Mouse (Mus musculus) thymus, postnatal 36 days (tissue): ENCODE measurements around the gene Ttll5.

Experiments used
- DNase-seq, 2 experiments: peaks; one replicate each; pipeline ENCODE4 v3.0.0; 2022; ENCODE audit warnings: mixed read lengths in 2 of 2

Ttll5 gene

DNA sequence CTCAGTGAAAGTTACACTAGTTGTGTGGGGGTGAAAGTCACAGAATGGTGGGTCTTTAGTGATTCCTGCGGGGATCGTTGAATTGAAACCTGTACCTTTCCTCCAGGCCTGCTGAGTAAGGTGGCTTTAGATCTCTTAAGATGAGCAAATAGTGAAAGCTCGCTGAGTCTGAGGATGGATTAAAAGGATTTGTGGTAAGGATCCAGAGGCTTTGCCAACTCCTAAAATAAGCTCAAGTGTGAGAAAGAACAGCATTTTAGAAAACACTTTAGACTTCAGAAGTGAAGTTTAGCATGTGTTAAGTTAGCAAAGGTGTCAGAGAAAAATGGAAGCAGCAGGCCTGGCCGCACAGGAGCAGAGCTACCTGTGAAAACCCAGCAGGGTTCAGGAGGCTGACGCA is 192.9 kb downstream of the Ttll5 start:
- no peak for DNase-seq

DNA sequence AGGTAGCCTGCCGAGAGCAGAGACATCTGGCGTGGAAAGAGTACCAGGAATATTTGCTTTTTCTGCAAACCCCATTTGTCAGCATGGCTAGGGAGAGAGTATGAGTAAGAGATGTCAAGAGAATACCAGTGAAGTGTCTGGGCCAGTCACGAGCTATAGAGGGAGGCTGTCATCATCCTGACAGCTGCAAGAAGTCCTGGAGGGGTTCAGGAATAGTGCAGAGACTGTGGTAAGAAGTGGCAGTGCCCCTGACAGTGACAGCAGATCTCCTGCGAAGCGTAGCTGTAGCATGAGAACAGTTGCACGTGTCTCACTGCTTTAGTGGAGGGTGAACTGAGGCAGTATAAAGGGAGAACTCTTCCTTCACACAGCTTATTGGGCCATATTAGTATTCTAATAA is 197.1 kb downstream of the Ttll5 start:
- DNase-seq, result no peak

DNA sequence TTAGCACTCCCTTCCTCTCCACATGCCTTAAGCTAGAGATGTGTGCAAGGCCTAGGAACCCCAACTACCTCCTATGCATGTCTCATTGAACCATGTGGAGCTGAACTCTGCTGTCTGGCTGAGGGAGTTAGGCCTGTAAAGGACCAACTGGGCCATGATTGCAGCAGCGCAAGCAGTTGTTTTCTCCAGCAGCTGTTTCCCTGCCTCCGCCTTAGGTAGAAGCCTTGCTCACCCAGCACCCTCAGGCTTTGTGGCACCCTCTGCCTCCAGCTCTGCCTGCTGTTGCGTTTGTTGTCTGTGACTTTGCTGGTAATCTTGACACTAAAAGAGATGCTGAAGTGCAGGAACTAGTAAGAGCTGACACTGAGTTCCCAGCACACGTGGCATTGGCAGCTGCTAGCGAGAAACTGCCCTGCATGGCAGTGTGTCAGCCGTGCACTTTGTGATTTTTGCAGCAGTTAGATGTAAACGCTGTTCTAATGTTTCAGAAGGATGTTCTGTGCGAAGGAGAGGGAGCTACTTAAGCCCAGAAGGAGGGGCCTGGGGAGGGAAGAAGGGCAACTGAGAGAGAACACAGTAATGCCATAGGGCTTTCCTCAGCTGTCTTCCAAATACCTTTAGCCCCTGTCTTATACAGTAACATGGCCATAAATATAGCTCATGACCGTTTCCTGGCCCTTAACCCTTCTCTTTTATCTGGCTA is 198.0 kb downstream of the Ttll5 start:
- DNase-seq, result no peak

DNA sequence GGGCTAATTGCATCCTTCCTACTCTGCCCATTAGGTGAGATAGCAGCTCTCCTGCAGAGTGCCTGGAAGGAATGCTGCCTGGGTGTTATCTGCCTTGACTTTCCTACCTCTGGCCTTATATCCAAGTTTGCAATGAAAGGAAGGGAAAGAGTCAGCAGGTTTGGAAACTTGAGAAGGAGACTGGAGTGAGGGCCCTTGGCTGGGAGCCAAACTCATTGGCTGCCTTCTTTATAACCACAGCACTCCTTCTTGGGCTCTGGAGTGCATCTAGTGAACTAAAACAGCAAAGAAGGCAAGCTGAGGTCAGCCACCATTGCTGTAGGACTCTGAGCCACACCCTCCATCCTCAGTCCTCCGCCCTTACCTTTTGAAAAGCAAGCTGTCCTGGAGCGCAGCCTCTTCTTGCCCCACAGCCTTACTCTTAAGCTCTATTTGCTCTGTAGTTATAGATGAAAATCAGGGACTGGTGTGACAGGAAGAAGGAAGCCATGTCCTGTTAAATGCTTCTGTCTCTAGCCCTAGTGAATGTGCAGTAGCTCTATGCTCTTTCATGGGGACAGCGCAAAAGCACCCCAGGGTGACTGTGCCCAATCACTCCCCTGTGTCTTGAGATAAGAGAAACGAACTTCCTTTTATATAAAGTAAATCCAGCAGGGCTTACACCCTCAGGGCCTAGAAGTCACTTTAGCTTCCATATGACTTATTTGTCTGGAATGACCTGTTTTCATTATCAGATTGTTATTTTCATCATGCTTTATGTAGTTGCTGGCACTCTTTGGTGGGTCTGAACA is 198.8 kb downstream of the Ttll5 start:
- DNase-seq, result no peak

DNA sequence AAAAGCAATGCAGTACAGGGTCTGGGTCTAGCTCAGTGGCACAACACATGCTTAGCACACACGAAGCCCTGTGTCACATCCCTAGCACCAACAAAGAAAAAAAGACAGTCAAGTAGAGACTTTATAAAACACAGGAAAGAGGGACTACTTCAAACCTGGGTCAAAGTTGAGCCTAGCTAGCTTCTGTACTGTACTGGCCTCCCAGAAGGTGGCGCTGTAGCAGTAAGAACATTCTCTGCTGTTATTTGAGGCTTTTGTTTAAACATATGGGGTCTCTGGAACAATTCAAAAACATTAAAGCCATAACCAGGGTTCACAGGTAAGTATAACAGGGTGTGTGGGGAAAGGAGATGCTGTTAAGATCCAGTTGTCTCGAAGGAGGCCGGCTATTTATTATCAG is 200.0 kb downstream of the Ttll5 start:
- peak in 1 of 2 experiments; percentile 27 for DNase-seq

DNA sequence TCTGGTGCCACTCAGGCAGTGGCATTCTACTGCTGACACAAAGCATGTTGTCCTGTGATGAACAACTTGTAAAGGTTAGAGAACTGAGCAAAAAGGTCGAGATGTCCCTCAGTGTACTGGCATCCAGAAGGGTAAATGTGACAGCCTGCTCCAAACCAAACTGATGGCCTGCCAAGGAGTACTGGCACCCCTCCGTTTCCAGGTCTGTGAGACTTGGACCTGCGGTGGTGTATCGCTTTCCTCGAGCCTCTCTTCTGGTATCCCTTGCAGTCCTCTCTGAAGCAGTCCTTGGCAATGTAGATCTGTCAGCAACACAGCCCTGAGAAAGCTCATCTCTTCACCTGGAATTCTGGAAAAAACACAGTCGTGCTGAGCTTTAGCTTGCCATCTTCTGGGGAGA is 201.0 kb downstream of the Ttll5 start:
- no peak for DNase-seq

DNA sequence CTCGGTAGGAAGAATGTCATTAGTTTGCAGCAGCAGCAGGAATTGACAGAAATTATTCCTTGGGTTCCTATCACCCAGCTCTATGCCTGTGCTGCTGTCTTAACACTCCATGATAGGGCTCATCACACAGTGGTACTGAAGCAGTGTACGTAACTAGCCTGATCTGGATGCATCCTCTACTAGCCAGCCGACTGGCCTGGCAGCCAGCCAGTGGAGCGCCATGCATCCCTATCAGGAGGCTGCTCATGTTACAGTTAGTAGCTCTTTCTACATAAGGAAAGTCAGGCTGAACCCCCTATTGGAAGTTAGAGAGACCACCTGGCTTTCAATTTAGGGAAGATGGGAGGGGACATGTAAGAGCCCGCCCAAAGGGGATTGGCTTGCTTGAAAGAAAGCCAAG is 202.5 kb downstream of the Ttll5 start:
- no peak for DNase-seq

DNA sequence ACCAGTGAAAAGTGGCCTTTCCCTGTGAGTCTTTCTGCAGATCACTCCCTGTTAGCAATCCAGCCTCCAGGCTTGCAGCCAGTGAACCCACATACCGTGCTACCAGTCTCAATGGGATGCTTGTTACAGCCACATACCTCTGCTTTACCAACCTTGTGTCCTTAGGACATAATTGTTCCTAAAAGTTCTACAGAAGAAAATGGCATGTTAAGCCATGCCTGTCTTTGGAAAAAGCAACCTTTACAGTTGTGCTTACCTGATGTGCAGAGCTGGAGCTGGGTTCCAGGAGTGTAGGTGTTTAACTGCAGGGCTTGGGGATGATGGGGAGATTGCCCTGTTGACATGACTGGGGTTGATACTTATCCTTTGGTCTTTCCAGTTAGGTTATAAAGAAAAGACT is 203.3 kb downstream of the Ttll5 start:
- no peak for DNase-seq

DNA sequence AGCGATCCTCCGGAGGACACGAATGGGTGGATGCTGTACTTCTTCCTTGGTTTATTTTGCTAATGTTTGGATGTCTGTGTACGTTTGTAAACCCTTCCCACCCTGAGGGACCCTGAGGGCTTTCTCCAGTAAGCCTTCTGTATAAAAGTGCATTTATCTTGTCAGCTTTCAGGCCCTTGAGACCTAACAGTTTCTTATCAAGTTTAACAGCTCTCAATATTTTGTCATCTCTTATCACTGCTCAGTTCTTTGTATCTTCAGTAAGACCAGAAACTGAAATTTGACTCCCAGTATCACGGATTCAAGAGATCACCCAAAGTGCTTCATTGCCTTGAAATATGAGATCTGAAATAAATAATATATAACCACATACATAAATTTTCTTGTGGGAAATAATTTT is 206.5 kb downstream of the Ttll5 start:
- DNase-seq, result no peak

DNA sequence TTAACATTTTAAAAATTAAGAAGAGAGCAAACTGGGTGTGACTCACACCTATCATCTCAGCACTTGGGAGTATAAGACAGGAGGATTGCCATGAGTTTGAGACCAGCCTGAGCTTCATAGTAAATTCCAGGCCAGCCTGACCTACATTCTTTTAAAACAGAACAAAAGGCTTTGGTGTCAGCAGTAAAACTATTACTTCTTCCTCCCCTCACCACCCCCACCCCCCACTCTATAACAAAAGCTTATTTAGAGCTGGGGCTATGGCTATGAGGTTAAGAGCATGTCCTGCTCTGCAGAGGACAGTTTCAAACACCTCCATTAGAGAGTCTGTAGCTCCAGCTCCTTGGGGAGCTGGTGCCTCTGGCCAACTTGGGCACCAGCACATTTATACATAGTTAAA is 211.1 kb downstream of the Ttll5 start:
- no peak for DNase-seq

DNA sequence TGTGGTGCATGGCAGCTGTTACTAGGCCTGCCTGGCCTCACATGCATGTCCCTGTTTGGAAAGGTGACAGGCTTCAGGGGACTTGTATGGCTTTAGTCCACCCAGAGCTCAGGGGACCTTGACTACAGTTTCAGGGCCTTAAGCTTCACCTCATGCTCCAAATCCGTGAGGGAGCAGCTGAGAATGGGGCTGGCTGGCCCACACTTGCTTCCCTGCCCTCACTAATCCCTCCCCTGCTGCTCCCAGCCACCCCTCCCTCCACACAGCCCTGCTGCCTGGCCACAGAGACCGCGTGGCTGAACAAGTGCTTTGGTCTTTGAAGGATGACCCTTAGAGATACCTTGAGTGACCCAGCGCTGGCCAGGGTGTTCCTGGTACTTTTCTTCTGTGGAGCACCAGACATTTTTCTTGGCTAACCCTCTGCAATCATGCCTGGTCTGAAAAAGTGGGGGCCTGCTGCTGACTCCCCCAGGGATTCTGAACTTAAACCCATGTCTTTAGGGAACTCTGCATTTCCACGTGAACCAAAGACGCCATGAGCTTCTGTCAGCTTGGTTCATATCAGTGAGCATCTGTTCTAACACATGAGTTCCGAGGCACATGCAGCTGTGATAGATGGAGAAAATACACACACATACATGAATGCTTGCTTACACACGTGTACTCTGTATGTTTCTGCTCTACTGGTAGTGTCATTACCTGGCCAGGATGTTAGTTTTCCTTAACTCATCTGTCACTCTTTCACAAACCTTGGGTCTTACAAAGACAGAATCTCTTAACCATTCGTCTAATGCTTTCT is 212.1 kb downstream of the Ttll5 start:
- no peak for DNase-seq

DNA sequence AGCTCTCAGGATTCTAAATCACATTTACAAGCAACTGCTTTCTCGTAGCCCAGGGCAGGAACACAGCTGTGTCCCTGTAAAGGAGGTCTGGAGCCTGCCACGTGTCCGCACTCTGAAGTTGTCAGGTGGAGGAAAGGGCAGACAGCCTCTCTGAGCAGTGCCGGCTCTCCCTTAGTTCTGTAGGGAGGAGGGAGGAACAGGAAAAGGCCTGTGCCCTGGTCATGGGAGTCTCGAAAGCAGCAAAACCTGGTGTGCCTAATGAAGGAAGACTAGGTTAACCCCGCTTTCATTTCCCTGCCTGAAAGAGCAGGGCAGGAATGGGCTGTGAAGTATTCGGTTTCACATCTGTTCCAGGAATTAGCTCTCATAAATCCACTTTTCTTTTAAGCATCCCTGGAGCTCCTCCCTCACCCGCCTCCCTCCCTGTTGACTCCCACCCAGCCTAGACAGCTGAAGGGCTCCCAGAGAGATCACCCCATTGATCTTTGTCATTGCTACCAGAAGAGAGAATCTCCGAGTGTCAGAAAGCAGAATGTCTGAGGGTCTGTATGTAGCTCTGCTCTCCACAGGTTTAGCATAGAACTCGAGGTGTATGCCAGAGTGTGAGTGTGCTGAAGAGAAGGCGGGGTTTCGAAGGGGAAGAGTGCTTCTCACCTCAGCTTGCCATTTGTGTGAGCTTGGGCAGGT is 212.9 kb downstream of the Ttll5 start:
- DNase-seq, result no peak

DNA sequence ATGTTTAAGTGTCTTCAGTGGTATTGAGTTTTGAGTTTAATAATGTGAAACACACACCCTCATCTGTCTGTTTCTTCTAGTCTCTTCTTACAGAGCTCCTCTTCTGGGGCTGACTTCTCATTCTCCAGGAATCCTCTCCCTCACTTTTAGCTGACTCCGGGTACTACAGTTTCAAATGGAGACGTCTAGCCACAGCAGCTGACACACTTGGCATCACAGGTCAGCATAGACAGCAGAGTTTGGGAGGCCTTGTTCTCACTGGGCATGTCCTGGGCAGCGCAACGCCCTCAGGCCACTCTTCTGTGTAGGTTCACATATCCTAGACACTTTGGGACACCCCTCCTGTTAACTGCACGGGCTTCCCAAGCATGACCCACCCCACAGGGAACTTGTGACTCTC is 214.6 kb downstream of the Ttll5 start:
- DNase-seq, result no peak

DNA sequence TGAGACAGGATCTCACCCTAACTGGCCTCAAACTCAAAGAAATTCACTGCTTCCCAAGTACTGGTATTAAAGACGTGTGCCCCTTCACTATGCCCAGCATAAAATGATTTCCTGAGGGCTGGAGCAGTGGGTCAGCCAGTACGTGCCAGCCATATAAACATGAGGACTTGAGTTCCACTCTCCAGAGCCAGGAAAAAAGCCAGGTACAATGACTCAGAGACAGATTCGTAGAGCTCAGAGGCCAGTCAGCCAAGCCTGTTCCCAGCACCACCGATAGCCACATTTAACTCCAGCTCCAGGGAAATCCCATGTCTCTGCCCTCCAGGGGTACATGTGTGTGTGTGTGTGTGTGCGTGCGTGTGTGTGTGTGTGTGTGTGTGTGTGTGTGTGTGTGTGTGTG is 215.3 kb downstream of the Ttll5 start:
- no peak for DNase-seq

DNA sequence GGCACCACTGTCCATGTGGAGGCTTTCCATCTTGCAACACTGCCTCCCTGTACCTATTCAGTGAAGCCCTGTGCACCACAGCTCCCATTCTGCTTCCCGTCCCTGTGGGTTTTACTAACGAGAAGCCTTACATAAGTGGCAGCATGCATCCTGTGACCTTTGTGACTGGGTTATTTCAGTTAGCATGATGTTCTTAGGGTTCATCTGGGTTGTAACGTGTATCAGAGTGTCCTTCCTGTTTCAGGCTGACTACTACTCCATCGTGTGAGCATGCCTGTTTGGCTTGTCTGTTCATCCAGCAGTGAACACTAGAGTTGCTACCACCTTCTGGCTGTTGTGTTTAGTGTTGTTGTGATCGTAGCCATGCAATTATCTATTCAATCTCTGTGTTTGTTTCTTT is 221.7 kb downstream of the Ttll5 start:
- DNase-seq, result no peak

DNA sequence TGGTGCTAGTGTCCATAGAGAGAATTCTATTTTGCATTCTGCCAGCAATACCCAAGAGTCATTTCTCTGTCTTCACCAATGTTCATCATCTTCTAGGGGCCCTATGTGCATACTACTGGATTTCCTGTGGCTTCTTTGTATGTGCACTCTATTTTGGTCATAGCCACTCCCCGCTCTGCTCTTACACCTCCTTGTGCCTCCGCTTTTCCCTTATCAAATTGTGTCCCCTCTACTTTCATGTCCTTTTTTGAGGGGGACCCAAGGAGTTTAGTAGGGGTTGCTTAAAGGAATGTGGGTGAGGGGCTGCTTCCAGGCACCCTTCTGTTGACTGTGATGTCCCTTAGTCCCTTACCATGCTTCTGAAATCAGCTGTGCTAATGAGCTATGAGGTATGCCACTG is 222.3 kb downstream of the Ttll5 start:
- no peak for DNase-seq

DNA sequence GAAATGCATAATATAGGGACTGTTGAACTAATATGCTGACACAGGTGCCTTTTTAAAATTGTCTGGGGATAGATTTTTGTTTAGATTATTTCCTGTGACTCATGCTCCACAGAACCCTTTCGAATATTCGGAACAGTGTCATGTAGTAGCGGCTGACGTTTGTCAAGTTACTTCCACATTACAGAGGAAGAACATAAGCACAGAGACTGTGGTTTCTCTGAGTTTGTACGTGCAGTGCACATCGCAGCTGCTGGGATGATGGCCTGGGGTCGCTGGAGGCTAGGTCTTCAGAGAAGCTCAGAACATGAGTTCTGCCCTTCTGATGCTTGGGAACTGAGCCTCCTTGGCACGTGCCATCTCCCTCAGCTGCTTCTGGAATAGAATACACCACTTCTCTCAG is 222.9 kb downstream of the Ttll5 start:
- peak in 1 of 2 experiments; percentile 16 for DNase-seq

DNA sequence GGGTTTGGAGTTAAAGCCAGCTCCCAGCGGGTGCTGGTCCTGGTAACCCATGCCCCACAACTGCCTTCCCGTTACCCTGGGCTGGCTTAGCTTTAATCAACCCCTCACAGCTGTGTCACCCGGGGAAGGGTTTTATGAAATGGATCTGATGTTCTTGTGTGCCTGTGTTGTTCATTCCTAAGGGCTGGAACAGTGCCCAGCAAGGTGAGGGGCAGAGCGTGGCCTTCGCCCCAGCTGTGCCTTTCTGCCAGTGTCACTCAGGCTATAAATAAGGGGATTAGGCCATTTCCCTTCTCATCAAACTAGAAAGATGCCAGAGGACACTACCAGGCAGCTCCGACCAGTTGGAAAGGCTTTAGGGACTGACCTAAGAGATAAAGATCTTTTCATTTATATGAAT is 225.4 kb downstream of the Ttll5 start:
- DNase-seq, result no peak

DNA sequence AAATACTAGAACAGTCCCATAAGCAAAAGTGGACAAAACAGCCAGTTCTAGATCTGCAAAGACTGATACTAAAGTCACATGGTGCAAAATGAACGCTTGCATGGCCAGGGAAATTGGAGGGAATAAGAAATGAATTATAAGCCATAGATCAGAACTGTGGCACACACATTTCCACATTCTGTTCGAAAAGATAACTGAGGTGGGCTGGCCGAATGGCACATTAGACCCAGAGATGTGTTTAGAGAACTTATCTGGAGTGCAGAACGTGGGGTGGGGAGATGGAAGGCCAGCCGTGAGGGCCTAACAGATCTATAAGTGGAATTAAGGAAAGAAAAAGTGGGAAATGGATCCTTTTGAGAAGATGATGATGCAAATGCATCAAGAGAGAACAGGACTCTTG is 227.0 kb downstream of the Ttll5 start:
- DNase-seq, result no peak

DNA sequence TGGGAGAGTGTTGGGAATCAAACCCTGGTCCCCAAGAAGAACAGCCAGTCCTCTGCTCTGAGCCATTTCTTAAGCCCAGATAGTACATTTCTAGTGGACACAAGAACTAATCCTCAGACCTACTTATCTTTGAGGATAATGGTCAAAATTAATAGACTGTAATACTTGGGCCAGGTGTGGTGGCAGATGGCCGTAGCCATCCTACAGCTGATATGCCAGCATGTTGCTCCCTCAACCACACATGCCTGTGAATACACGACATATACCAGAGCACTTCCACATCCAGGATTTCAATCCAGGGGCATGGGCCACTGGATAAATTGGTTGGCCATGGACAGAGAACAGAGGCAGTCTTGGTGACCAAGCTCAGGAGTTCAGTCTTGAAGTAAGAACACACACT is 230.8 kb downstream of the Ttll5 start:
- DNase-seq, result no peak

DNA sequence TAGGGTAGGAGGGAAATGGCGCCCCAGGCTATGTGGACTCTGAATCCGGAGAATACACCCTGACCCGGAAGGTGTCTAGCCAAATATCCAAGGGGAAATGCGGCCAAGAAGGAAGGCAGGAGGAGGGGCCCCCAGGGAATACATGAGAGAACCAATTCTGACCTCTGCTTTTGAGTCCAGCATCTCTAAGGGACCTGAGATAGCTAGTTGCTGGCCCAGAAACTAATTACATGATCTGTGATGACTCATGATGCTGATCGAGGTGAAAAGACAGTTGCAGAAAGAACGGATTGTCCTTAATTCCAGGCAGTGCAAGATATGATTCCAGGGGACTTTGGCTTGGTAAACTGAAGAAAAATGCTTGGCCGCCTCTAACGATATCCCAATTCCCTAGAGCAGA is 232.5 kb downstream of the Ttll5 start:
- DNase-seq, result no peak

DNA sequence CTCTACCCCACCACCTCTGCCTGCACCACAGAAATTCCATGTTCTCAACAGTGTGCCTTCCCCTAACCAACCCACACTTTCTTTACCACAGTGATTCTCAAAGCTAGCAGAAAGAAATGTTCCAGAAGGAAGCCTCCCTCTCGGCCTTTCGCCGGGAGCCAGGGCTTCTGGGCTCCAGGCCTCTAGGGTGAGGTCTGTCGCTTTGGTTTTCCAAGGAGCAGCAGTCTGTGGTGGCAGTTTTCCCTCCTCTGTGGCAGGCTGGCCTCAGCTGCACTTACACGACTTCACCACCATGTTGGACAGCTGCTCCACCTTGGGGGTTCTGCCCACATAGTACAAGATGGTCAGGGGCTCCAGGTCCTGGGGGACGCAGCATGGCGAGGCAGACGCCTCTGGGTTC is 233.1 kb downstream of the Ttll5 start:
- no peak for DNase-seq

DNA sequence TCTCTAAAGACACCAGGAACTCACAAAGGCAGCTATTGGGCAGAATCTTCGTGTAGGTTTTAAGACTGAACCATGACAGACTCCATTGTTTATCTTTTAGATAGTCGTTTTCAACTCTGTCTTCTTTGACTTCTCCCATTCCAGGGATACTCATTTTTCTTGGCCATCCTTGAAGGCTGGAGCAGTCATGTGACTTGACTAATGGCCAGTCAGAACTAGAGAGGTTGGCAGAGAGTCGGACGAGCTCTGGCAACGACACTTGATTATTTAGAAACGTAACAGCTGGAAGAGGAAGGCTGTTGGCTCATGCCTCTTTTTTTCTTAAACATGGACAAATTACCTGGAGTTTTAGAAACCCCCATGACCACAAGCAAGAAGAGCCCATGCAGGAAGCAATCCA is 234.9 kb downstream of the Ttll5 start:
- DNase-seq, result no peak
